12 mouse cellular contexts compared by ENCODE assay signal in the genomic region with DNA sequence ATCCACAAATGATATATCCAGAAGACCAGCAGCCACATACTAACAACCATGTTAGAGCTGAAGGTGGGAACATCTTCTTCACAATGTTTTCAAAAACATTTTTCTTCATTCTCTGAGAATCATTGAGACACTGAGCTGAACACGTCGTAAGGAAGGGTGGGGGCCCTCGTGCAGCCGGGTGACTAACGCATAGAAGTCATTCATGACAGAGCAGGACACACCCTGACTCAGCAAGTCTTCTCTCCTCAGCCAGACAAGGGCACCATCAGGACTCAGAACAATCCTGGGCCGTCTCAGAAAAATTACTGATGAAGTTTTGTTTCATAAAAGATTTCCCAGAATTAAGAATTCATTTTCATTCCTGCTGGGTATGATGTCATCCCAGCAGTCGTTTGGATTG. TPM values are rescaled to one million over a fixed set of nuclear protein-coding genes. Genes with fewer than 3 reads are reported as not detected.
DNase-seq lines count a peak whose midpoint lies in the region; ATAC-seq and TF ChIP-seq lines count a peak whose summit lies in the region.
"Had no signal": no experiment of that assay in that cellular context is flagged by ENCODE, and none has a peak within 500 bp of the region (broad histone marks: within the 10 kb centered on the region; RNA-seq: fewer than 3 reads in every experiment).

No protein-coding gene starts in this region.

- no peak for TF ChIP-seq CTCF in gastrocnemius, adult 2 months (IDR thresholded peaks at IDR 0.05)

- no peaks in the 10 kb centered on the region for H3K36me3 ChIP-seq in kidney, embryonic 15.5 days
- H3K36me3 ChIP-seq in kidney, embryonic 14.5 days (ENCODE audit: control insufficient read depth, insufficient read depth, low read length) = no peaks in the 10 kb centered on the region
- H3K36me3 ChIP-seq in liver, embryonic 13.5 days = no peaks in the 10 kb centered on the region
- H3K36me3 ChIP-seq: neural tube, embryonic 13.5 days had no signal

- H3K27me3 ChIP-seq in kidney, embryonic 15.5 days = 0 out of 2 replicates have a peak, but pooled peaks cover 3% of the 10 kb centered on the region
- H3K27me3 ChIP-seq in kidney, embryonic 14.5 days (ENCODE audit: control insufficient read depth, insufficient read depth, low read length) = no peaks in the 10 kb centered on the region
- no peaks in the 10 kb centered on the region for H3K27me3 ChIP-seq in liver, embryonic 13.5 days
- H3K27me3 ChIP-seq: neural tube, embryonic 13.5 days had no signal

- 0 out of 2 replicates have a peak, but pooled peaks have one; percentile 60 for ATAC-seq in kidney, embryonic 15.5 days (replicated peaks; ENCODE audit: low FRiP score)
- no peak for ATAC-seq in kidney, embryonic 14.5 days (ENCODE audit: low FRiP score, low TSS enrichment)
- peak; percentile 86 for ATAC-seq in liver, embryonic 13.5 days (ENCODE audit: low read depth)
- no peak for ATAC-seq in cerebellum, adult (ENCODE audit: insufficient number of reproducible peaks, low FRiP score, low TSS enrichment)

- H3K4me2 ChIP-seq in kidney, embryonic 15.5 days = no peak overlapping the region
- no peak overlapping the region for H3K4me2 ChIP-seq in kidney, embryonic 14.5 days (replicated peaks; ENCODE audit: low read depth, low read length)
- H3K4me2 ChIP-seq in liver, embryonic 13.5 days = no peak overlapping the region
- H3K4me2 ChIP-seq: midbrain, embryonic 11.5 days; neural tube, embryonic 13.5 days had no signal

- no peaks in the 10 kb centered on the region for H3K9me3 ChIP-seq in kidney, embryonic 15.5 days (replicated peaks)
- H3K9me3 ChIP-seq in kidney, embryonic 14.5 days (ENCODE audit: control insufficient read depth, low read length) = no peaks in the 10 kb centered on the region
- H3K9me3 ChIP-seq in liver, embryonic 13.5 days (replicated peaks) = no peaks in the 10 kb centered on the region
- H3K9me3 ChIP-seq: neural tube, embryonic 13.5 days had no signal

- H3K4me1 ChIP-seq in kidney, embryonic 15.5 days = peaks cover 7% of the 10 kb centered on the region
- H3K4me1 ChIP-seq in kidney, embryonic 14.5 days (ENCODE audit: control insufficient read depth, insufficient read depth, low read length) = no peaks in the 10 kb centered on the region
- H3K4me1 ChIP-seq in liver, embryonic 13.5 days (replicated peaks) = peaks cover 52% of the 10 kb centered on the region

- DNase-seq in adrenal gland, postnatal 25 days = peak; percentile 41
- DNase-seq in liver, embryonic 13.5 days = peak; percentile 78
- no peak for DNase-seq in gastrocnemius, adult 8-10 months (ENCODE audit: low spot score in 2 of 2)
- no peak for DNase-seq in gastrocnemius, adult 2 months
- DNase-seq: cerebellum, adult 18-20 months; kidney, postnatal 4 days; right cerebral cortex, adult 18-20 months had no signal

- intact Hi-C loops in gastrocnemius, adult 2 months (cut with DNase I) = no loop called here

- no peak overlapping the region for H3K27ac ChIP-seq in kidney, embryonic 15.5 days
- no peak overlapping the region for H3K27ac ChIP-seq in kidney, embryonic 14.5 days (ENCODE audit: low read depth, low read length)
- peak overlapping the region; percentile 47; the same call in 1 of the 2 replicates for H3K27ac ChIP-seq in liver, embryonic 13.5 days
- no peak overlapping the region for H3K27ac ChIP-seq in gastrocnemius, adult 2 months
- H3K27ac ChIP-seq: neural tube, embryonic 13.5 days had no signal

- no peak overlapping the region for H3K9ac ChIP-seq in kidney, embryonic 15.5 days
- H3K9ac ChIP-seq in kidney, embryonic 14.5 days (ENCODE audit: low read depth, low read length) = no peak overlapping the region
- peak overlapping the region; percentile 40; the same call in 1 of the 2 replicates for H3K9ac ChIP-seq in liver, embryonic 13.5 days
- H3K9ac ChIP-seq: neural tube, embryonic 13.5 days had no signal

- H3K4me3 ChIP-seq in kidney, embryonic 15.5 days (replicated peaks) = no peak overlapping the region
- H3K4me3 ChIP-seq in kidney, embryonic 14.5 days (ENCODE audit: low read length) = no peak overlapping the region
- H3K4me3 ChIP-seq in liver, embryonic 13.5 days (replicated peaks) = no peak overlapping the region
- no peak overlapping the region for H3K4me3 ChIP-seq in gastrocnemius, adult 2 months
- H3K4me3 ChIP-seq: neural tube, embryonic 13.5 days had no signal

- 49% methylated on average over 7 of the region's 7 CpGs for WGBS in kidney, embryonic 15.5 days
- WGBS in kidney, embryonic 14.5 days = 61% methylated on average over 7 of the region's 7 CpGs
- 18% methylated on average over 7 of the region's 7 CpGs for WGBS in liver, embryonic 13.5 days (ENCODE audit: insufficient replicate concordance)

RNA-seq across cellular contexts. Expression of gene Paqr9, which starts 12.8 kb away (rescaled TPM):
- polyA plus RNA-seq in kidney, embryonic 15.5 days (2015; fragmentation: Nextera tagmentation; extraction: Ambion mirVana) = 0.95 and 1.1 TPM in 2 replicates
- polyA plus RNA-seq in kidney, embryonic 14.5 days (2014; fragmentation: Nextera tagmentation; extraction: Ambion mirVana) = 0.46 and 0.54 TPM in 2 replicates
- 6.8 and 8.6 TPM in 2 replicates for total RNA-seq in adrenal gland, postnatal 25 days (2021)
- polyA plus RNA-seq in liver, embryonic 13.5 days (2015; fragmentation: Nextera tagmentation; extraction: Ambion mirVana) = 8.4 and 8.5 TPM in 2 replicates
- 1 to 10 TPM; 1.9 to 3.7 (median 2.3) TPM for total RNA-seq in gastrocnemius, adult 8-10 months (2022)
- 1 to 10 TPM; 1.9 to 5.0 TPM for total RNA-seq in gastrocnemius, adult 2 months (2021)

RNA-seq across cellular contexts. Expression of gene U2surp, which starts 34.9 kb away (rescaled TPM):
- polyA plus RNA-seq in kidney, embryonic 15.5 days (2015; fragmentation: Nextera tagmentation; extraction: Ambion mirVana) = 135 and 177 TPM in 2 replicates
- polyA plus RNA-seq in kidney, embryonic 14.5 days (2014; fragmentation: Nextera tagmentation; extraction: Ambion mirVana) = 163 and 164 TPM in 2 replicates
- 63.2 and 63.6 TPM in 2 replicates for total RNA-seq in adrenal gland, postnatal 25 days (2021)
- 87.5 and 114 TPM in 2 replicates for polyA plus RNA-seq in liver, embryonic 13.5 days (2015; fragmentation: Nextera tagmentation; extraction: Ambion mirVana)
- 10 to 100 TPM; 20.8 to 27.5 (median 25.5) TPM for total RNA-seq in gastrocnemius, adult 8-10 months (2022)
- 10 to 100 TPM; 25.0 to 32.5 TPM for total RNA-seq in gastrocnemius, adult 2 months (2021)

Comparison
In these comparisons a context has a peak if more than half of its experiments do, and no peak if none do; other contexts are left out.
1. ATAC-seq: peak in kidney, embryonic 15.5 days (single experiment) and liver, embryonic 13.5 days (single experiment); none in kidney, embryonic 14.5 days (single experiment) and cerebellum, adult (single experiment).
2. DNase-seq: peak in adrenal gland, postnatal 25 days (single experiment) and liver, embryonic 13.5 days (single experiment); none in gastrocnemius, adult 8-10 months (0 of 2) and gastrocnemius, adult 2 months (single experiment).